Mouse (Mus musculus) kidney, adult 9 months (tissue): ENCODE results near the gene Bcl2.
A peak's percentile ranks its signal among the peaks of the same experiment; 100 is the strongest.
"Not testable (repeated sequence)": the region's sequence is repeated elsewhere in the genome, so short reads cannot be mapped to it uniquely, and the experiment has no call there.

Source experiments
- DNase-seq: peaks from one replicate; pipeline ENCODE4 v3.0.0; 2022

Gene Bcl2

DNA sequence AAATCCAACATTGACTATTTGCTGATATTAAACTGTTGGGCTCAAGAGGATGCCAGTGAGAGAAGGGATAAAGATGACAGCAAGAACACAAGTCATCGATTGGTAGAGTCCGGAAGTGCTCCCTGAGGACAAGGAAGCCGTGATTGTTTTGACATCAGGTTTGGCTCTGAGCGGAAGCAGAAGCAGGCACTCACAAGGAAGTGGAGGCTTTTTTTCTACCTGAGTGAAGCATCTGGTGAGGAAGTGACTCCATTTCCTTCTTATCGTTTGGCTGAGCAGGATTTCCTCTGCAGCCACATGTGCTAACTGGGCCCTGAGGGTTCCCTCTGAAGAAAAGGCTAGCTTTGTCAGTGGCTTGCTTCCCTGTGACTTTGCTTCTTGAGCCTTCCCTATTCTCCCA, 165.0 kb downstream of the Bcl2 start:
- DNase-seq, result peak; percentile 47

DNA sequence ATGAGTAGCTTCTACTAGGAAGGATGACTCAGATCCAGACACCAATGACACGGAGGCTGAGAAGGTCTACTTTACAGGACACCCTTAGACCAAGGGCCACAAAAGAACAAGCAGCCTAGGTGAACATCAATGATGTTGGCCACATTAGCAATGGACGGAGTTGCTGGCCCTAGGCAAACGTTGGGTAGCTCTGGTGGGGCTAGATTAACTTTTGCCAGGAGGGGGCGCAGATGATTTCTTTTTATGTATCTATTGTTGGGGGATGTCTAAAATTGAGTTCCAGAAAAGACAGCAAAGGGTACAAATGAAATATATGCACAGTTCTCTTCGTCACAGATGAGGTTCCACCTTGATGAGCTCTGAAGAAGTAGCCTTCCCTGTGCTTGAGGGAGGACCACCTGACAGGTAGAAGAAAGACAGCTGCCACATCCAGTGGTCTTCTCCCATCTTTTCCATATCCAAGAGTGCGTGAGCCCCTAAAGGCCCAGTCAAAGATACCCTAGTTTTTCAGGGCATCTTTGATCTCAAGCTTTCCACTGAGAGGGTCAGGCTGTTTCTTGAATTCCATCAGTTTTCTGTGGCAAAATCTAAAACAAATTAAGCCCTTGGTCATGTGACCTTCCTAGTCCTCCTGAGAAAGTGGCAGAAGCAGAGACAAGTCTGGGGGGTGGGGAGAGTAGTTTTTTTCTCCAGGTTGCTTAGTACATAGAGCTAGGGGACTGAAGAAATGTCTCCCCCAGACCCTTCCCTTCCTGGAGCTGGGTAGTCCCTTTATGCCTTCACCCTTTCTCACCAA, 169.1 kb downstream of the Bcl2 start:
- DNase-seq, result peak; percentile 72

DNA sequence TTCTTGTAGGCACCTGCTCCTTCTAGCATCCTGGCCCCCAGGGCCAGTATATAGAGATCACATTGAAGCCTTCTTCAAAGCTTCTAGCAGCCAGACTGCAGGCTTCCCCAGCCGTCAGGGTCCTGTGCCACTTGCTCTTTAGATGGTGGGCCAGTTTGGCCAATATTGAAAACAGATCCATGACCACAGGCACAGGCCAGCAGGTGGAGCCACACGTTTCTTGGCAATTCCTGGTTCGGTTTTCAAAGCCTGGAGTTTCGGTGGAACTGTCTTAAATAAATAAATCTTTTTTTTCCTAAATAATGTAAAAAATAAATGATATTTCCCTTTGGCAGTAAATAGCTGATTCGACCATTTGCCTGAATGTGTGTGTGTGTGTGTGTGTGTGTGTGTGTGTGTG, 171.3 kb downstream of the Bcl2 start:
- peak; percentile 57 for DNase-seq

DNA sequence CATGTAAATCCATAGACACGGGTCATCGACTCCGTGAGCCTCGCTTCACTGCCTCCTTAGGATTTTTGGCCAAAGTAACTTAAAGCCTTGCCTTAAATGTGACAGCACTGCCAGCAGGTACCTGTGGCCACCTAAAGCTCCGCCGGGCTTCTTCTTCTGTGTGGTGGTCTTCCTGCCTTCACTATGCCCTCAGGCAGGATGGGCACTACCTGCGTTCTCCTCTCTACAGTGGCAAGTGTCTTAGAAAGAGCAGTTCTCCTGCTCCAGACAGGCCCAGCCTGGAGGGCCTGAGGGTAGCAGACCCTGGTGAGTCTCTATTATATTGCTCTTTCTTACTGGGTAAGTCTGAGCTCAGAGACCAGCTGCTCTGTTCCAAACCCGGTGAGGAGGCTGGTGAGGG, 172.2 kb downstream of the Bcl2 start:
- no peak for DNase-seq

DNA sequence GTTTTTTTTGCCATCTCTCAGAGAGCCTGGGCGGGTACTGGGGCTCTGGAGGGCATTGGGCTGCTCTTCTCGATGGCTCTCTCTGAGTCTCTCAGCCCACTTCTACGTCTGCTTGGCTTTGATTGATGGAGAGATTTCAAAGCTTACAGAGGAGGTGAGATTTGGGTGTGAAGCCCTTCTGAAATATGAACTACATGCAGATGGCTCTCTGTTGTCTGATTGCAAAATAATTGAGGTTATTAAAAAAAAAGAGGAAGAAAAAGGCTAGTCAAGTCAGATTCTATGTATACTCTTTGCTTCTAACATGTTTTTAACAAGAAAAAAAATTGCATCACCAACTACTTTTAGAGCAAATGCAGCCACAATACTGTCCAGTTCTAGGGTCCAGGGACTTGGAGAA, 173.9 kb downstream of the Bcl2 start:
- DNase-seq, result no peak

DNA sequence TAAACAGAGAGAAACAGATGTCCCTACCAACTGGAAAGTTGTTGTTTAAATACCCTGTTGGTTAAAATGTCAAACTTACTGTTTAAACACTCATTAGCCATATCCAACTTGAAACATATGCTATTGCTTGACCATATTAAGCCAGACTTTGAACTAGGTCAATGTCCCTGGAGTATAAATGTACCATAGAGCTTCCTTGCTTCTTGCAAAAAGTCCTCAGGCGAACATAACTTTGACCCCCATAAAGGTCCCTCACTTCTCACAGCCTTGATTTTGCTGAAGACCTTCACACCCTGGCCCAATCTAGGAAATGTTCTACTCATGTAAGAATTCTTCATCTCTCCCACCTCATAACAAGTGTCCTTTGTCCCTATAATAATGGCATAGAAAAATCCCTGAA, 175.0 kb downstream of the Bcl2 start:
- DNase-seq, result no peak

DNA sequence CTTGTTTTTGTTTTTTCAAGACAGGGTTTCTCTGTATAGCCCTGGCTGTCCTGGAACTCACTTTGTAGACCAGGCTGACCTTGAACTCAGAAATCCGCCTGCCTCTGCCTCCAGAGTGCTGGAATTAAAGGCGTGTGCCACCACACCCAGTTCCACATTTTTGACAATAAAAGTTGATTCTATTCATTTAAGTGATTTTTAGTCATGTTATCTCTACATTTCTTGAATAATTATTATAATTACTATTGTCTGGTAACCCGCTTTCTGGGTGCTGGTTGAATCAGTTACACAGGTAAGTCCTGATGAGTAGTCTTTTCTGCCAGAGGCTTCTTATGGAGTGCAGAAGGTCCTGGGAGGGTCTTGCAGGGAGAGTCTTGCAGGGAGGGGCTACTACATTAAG, 179.2 kb downstream of the Bcl2 start:
- not testable (repeated sequence) for DNase-seq

DNA sequence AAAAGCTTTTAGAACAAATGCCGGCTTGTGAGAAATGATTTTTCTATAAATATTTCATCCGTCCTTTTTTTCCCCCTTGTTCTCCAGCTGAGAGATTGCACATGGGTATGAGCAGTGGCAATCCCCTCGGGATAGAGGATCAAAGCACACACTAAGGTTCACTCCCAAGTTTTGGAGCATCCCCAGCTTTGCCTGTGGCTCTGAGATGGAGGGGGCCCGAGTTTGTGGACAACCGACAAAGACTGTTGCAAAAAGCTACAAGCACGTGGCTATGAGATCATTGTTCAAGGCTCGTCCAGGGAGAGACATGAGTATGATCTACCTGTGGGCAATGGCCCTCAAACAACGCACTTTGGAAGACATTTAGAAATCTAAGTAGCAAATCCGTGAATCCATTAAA, 184.5 kb downstream of the Bcl2 start:
- DNase-seq, result no peak

DNA sequence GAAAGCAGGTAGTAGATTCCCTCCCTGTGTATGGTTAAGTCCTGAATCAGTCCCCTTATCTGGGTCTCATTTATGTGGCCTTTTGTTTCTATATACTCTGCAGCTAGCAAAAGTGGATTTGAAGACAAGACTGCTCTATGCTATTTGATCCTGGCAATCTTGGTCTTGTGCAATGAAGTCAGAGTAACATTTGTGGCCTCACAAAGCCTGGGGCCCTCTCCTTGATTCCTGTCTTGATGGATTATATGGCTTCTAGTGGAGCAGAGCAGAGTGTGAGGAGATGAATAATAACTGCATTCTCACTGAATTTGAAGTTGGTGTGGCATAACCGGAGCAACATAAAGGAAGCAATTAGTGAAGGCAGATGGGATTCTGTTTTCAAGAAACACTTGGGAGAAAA, 186.5 kb downstream of the Bcl2 start:
- DNase-seq, result no peak

DNA sequence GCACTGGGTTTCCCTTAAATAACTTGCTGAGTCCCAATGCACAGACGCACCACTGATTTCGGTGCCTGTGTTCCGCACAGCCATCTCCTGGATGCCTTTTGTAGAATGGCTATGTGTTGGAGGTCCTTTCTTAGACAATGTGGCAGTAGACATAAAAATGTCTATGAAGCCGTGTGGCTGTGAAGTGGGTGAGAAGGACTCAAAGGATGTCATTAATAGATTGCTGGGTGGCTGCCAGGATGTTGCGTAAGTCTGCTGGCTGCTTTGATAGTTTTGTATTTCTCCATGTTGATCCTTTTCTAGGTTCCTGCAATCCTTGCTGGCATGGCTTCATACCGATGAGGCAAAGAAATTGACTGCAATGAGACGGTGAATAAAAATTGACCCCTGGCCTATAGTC, 187.3 kb downstream of the Bcl2 start:
- peak; percentile 34 for DNase-seq

DNA sequence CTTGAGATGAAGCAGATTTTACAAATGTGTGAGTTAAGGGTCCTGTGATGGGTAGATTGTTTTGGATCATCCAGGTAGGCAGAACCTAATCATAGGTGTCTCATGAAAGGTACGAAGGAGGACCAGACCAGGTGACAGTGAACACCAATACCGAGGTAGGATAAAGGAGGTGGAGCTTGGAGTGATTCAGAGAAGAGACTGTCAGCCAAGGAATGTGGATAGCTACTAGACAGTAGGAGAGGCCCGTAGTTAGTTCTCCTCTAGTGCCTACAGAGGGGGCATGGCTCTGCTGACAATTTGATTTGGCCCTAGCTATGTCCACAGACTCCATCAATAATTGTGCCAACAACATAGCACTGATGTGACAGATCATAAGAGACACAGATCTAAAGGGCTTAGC, 188.0 kb downstream of the Bcl2 start:
- DNase-seq, result no peak

DNA sequence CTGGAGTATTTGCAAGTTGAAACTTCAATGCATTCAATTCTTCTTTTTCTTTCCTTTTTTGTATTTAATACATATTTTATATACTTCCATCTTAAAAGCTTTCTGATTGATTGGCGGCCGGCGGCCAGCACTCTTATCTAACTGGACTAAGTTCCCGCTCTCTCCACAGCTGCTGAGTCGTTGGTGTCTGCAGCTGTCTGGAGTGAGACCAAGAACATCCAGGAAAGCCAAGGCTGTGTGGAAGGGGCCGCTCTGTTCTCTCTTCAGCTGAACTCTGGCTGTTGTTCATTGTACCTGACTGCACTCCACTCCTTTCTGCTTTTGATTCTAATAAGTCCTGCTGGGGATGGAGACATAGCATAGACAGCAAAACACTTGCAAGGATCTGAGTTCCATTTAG, 190.3 kb downstream of the Bcl2 start:
- DNase-seq, result no peak

DNA sequence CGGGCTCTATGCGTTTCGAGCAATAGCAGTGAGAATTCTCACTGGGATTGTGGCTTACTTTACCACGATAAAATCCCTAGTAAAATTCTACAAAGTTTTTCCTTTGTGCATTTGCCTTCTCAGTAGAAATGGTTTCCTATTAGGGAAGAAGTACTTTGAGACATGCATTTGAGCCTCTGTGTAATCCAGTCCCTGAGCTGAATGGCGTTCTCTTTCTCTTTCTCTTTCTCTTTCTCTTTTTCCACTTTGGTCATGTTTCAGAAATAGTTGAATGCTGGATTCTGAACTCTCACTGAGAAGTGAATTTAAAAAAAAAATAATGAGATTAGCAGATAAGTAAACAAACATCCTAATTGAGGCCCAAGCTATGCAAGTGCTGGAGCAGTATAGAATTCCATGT, 191.1 kb downstream of the Bcl2 start:
- DNase-seq, result no peak

DNA sequence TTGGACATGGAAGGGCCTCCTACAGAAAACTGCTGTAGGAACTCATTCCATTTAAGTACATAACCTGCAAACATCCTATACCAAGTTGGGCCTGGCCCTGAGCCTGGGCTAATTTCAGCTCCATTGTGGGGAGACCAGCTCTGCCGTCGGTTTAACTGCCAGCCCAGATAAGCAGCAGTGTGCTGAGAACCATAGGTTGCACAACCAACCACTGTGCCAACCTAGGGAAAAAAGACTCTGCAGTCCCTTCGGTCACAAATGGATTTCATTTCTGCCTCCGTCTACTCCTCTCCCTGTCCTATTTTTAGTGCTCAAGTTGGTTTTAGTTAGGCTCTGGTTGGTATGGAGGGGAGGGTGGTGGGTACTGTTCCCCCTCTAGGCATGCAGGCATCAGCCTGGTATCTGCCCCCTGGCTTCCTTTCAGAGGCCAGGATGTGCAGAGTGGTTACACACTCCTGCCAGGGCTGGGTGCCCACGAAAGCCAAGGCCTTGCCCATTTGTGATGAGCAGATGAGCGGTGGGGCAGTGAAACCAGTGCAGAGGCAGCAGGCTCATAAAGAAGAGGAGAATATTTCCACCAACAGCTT, 196.4 kb downstream of the Bcl2 start:
- DNase-seq, result no peak

DNA sequence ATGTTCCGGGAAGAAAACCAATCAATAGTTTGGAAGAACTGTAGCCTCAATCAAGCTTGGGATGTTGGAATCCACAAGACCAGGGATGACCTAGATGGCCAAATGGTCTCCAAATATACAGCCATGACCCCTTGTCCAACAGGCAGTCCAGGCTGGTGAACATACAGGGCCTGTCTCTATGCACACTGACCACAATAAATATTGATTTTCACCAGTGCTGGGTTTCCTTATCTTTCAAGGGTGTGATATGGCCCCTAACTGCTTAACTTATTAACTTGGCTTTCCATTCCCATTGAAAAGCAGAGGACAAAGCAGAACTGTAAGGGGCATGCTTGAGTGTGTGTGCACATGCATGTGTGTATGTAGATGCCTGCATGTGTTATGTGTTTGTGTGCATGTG, 197.0 kb downstream of the Bcl2 start:
- no peak for DNase-seq

DNA sequence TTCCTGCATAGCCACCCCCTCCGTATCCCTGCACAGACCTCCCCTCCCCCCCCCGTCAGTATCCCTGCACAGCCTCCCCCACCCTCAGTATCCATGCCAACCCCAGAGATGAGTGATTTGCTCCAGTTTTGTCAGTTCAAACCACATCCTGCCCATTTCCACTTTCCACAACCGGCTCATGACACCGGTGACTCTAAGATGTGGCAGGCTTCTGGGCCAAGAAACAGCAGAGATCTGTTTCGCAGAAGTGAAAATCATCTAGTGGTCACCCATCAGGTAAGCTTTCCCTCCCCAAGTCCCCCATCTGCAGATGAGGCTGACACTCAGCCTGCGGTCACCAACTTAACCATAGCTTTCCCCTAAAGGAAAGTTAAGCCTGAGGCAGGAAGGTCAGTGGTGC, 198.5 kb downstream of the Bcl2 start:
- DNase-seq, result no peak

DNA sequence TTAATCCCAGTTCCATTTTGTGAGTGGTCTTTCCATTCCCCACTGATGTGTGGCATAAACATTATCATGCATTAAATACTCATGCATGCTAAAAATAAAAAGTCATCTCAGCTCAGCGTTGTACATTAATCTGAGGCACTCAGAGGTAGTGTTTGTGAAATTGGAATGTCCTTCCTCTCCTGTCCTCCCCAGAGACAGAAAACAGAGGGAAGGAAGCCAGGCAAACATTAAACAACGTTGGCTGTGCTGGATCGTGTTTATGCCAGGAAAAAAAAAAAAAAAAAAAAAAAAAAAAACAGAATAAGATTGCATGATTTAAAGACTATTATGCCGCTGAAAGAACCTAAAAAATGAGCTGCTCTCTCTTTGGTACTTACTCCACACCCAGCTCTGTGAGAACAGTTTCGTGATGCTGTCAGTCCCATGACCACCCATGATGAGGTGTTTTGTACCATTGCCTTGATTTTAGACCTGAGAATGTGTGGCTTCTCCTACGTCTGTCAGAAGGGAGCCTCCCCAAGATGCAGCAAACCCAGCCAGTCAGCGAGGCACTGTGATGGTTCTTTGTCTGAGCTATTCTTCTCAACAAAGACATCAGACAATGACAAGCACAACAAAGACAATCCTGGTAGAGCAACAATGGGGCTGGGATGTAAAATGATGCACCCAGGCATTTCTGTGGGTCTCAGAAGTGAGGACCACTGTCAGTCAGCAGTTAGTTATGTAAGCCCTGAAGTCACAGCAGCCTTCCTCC, 200.0 kb downstream of the Bcl2 start:
- peak; percentile 16 for DNase-seq

DNA sequence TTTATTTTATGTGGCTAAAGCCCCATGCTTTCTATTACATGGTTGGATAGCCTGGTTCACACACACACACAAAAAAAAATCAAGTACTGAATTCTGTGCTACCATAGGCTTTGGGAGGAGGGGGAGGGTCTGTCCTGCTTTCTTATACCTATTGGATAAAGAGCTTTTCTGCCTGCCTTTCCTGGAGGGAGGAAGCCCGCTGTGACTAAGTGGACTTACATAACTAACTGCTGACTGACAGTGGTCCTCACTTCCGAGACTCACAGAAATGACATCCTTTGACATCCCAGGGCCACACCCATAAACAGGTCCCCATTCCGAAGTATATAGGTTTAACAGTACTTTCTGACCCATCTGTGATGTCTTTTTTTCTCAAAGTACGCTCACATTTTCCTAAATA, 200.6 kb downstream of the Bcl2 start:
- DNase-seq, result peak; percentile 4

DNA sequence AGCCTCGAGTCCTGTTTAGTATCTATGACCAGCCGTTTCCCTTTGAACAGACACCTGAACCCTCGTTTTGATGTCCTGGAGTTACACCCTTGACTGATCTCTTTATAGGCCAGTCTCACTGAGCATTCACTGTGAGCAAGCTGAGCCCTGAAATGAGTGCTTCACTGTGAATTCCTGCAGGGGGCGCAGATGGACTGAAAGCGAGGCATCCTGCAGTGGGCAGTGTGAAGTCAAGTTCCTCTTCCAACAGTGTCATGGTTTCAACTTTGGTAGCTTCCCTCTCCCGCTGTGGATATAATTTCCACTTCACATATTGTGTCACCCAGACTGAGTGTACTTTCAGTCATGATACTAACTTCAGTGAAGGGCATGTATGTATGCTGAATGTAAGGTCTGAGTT, 202.5 kb downstream of the Bcl2 start:
- peak; percentile 83 for DNase-seq

DNA sequence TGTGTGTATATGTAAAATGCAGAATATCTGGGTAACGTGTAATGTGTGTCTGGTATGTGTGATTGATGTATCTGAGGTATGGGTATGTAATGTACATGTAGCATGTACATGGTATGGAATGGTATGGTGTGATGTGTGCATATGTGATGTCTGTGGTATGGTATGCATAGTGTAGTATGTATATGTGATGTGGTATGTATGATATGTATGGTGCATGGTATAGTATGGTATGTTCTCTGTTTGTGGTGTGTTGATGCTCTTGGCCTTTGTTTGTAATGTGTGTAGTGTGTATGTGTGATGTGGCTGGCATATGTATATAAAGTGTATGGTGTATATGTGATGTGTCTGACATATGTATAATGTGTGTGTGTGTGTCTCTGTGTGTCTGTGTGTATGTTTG, 206.5 kb downstream of the Bcl2 start:
- DNase-seq, result no peak

DNA sequence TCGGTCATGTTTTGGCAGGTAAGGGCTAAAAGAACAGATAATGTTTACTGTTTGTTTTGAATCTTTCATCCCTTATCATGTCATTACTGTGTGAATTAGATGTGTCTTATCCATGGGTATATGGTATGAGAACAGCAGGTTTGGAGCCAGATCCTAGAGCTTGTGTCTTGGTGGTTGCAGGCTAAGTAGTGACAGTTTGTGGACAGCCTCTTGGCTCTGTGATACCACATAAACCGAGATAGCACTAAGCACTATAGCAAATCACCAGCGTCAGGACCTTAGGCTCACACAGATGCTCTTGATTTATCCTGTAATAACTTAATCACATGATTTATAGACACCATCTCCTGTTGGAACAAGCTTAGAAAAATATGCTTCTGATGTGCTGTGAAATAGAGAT, 210.2 kb downstream of the Bcl2 start:
- no peak for DNase-seq

DNA sequence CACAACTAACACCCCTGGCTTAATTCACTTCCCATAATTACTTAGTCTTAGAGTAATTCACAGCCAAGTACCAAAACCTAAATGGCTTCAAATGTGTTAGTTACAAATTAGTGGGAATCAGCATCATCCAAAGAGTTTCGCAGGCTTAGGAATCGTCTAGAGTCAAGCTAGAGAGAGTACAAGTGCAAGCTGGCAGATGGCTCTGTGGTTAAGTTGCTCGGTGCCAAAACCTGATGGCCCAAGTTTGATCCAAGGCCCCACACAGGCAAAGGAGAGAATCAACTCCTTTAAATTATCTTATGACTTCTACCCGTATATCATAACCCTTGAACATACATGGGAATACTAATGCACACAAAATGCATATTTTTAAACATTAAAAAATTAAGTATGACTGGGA, 210.7 kb downstream of the Bcl2 start:
- DNase-seq, result no peak

DNA sequence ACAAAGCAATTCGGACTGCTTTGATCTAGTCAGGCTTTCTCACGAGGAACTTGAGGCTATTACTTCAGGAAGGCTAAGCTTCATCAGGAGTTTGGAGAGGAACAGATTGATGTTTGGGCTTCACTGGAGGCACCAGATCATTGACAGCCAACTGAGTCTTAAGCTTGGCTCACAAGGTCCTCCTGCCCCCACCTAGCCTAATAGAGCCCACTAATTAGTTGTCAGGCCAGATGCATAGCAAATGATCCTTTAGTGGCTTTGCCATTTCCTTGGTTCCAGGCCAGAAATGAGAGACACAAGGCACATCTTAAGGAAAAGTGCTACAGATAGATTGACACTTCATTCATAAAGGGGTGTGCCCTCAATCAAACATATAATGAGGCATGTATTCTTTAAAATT, 216.1 kb downstream of the Bcl2 start:
- no peak for DNase-seq
